Mouse (Mus musculus) cerebellum, adult 9-11 months (tissue): ENCODE results near the gene Glipr2.

ENCODE experiments used
- DNase-seq: peaks from one replicate; pipeline ENCODE4 v3.0.0; 2022

Glipr2 gene

DNA sequence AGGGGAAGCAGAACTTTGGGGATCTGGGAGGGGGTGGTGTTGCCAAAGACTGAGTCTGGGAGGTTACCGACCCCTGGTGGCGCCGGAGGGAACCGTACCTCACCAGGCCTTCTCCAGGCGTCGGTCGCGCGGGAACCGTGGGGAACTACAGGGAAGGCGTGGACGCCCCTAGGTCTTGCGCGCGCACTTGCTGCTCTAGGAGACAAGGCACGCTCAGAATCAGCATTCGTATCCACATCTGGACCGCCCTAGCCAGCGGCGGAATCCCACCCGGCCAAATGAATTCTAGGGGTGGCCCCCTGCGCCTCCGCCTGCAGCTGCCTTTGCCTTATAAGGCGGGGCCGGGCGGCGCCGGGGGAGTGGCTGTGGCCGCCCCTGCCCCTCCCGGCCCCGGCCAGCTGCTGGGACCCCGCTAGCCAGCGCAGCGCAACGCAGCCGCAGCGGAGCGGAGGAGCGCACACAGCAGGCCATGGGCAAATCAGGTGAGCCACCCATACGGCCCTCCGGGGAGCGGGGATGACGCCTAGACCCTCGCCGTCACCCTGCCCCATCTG is at the start of gene Glipr2:
Gene Glipr2 (plus strand): TSS at position 110 of the 554 bp plus-strand sequence.
- peak; percentile 8 for DNase-seq

DNA sequence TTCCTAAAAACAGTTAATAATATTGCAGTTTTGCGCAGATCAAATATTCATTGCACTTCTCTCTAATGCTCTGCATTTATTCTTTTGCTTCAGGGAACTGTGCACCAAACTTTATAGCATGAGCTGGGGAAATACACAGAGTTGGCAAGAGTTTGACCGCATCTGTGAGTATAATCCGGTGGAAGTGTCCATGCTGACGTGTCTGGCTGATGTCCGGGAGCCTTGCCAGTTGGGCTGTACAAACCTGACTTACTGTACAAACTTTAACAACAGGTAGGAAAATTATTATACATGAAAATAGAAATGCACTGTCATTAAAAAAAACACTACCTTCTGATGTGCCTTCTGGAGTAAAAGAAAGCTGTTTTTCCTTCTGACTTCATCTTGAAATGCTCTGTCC is 39.0 kb upstream of the Glipr2 start:
- no peak for DNase-seq

DNA sequence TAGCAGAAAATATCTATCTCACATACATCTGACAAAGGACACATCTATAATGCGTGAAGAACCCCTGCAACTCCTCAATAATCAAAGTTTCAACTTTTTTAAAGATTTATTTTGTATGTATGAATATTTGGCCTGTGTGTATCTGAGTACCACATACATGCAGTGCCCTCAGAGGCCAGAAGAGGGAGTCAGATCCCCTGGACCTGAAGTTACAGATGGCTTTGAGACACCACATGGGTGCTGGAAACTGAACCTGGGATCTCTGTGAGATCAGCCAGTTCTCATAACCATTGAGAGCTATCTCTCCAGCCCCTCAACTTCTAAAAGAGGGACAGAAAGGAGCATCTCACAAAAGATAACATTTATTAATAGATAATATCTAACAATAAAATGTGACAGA is 36.6 kb upstream of the Glipr2 start:
- DNase-seq: no peak

DNA sequence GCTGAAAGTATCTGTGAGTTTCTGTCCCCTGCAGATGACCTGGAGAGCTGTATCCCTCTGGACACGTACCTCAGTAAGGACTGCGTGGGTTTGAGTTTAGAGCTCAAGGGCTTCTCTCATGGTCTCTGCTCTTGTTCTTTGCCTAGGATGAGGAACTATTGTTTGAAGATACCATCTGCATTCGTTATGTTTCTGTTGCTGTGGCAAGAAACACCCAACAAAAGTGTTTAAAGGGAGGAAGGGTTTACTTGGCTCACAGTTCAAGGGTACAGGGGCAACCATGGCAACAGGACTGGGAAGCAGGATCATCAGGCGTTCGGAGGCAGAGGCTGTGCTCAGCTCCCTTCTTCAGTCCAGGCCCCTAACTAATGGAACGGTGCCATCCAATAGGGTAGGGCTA is 32.1 kb upstream of the Glipr2 start:
- no peak for DNase-seq

DNA sequence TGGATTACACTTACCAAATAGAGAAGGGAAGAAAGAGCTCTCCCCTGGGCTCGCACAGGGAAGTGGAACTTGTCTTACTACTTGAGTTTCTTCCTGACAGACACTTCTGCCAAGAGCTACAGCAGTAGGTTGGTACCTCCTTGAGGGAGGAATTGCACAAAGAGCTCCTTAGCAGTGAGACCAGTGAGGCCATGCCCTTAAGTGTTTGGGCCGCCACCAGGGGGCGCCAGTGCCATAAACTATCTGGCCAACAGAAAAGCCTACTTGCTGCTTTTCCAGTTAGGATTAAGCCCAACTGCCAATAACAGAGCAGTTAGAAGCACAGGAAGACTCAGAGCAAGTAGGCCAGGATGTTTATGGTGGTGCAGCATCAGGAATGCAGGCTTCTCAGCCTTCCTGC is 31.4 kb upstream of the Glipr2 start:
- DNase-seq: peak; percentile 46

DNA sequence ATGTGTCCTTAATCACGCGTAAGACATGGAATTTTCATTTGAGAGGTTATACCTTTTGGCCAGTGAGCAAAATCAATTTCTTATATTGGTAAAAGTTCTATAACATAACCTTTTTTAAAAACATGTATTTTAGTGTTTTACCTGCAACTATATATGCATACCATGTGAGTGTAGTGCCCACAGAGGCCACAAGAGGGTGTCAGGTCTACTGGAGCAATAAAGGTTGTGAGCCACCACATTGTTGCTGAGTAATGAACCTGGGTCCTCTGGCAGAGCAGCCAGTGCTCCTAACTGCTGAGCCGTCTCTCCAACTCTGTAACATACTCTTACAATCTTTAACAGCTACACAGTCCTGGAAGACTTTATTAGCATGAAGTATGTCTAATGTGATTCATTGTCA is 29.4 kb upstream of the Glipr2 start:
- DNase-seq: no peak

DNA sequence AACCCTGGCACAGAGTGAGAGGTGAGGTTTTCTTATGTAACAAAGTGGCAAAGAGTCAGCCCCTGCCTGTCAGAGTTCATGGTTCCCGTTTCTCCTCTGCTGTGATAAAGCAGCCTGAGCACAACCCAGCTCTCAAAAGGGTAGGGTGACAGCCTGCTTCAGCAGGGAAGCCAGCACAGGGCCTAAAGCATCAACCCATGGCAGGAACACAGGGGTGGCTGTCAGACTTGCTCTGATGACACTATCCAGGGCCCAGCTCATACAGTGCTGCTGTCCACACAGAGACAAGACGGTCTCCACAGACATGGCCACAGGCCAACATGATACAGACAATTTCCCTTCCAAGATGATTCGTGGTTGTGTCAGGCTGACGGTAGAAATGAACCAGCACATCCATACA is 25.3 kb upstream of the Glipr2 start:
- DNase-seq: no peak

DNA sequence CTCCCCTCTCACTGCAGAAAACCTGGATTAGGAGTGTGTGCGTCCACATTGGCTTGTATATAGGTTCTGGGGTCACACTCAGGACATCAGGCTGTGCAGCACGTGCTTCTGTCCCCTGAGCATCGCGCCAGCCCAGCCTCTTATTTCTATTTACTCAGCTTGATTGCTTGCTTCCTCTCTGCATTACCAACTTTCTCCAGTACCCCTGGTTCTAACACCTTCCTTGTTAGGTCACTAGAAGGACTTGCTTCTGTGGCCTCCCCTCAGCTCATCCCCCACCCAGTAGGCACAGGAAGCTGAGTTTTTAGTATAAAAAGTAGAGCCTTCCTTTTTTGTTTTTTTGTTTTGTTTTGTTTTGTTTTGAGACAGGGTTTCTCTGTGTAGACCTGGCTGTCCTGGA is 21.0 kb upstream of the Glipr2 start:
- DNase-seq: no peak

DNA sequence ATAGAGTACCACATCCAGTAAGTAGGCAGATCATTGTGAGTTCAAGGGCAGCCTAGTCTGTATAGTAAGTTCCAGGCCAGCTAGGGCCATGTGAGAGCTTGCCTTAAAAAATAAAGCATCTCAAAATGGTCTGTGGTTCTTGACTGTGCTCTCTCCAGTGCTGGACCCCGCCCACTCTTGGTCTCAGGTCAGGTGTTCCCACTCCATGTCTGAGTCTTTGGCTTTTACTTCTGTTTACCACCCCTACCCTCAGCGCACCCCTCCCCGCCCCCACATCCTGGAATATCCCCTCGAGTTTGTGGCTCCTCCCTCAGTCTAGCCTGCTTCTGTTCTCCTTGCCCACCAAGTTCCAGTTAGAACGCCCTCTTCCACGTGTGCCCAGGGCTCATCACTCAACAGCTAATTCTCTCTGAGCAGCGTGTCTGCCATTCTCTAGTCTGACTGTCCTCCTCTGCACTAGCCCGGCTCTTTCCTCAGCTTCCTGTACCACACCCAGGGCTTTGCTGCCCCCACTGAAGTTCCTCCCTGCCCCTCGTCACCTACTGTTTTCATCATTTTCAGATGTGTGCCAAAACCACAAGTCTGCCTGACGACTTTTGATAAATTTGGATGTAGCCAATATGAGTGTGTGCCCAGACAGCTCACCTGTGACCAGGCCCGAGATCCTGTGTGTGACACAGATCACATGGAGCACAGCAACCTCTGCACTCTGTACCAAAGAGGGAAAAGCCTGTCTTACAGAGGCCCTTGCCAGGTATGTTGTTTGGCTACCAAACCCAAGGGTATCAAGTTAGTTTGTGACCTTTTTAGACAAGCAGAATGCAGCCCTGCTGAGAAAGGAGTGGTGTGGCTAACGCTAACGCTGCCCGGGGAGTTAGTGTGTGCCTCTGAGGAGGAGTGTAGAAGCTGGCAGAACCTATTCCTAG is 20.2 kb upstream of the Glipr2 start:
- DNase-seq: no peak

DNA sequence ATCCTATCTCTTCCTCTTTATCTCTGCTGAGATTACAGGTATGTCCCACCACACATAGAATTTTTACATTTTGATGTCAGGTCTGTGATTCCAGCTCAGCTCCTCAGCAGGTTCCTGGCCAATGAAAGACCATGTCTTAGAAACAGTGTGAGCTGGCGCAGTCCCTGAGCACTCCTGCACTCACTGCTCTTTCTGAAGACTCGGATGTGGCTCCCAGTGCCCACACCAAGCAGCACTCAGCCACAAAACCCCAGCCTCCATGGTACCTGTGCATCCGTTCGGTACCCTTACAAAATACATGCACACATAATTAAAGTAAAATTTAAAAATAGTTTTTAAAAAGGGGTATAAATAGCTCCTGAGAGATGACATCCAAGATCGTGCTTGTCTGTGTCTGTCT is 15.9 kb upstream of the Glipr2 start:
- DNase-seq: no peak

DNA sequence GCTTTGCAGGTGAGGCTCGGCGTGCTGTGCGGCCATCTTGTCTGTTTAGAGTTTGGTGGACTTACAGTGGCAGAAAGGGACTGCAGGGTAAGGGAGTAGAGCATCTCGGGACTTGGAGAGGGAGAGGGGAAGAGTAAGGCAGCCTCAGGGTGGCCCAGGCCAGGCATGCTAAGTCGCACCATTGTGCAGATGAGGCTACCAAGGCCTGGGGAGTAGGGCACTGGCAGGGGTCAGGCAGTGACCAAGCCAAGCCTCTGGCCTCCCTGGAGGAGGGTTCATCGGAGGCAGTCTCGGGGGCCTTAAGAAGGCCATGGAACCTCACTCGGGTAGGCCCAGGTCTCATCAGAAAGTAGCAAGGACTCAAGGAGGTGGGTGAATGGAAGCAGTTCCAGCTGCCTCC is 14.8 kb upstream of the Glipr2 start:
- no peak for DNase-seq

DNA sequence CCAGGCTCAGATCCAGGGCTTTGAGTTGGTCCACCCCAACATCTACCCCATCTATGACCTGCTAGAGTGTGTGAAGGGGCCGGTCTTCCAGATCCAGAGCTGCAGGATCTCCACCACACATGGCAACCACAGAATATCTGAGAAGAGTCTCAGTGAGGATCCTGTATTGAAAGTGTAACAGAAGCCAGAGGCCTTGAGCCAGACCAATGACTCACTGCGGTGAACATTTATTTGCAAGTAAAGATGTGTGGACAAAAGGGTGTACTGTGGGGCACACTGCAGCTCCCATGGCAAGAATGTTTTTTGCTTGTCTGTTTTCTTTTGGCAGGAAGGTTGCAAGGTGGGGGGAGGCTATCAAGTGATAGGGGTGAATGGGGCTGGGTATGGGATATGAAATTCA is 9.6 kb upstream of the Glipr2 start:
- DNase-seq: no peak

DNA sequence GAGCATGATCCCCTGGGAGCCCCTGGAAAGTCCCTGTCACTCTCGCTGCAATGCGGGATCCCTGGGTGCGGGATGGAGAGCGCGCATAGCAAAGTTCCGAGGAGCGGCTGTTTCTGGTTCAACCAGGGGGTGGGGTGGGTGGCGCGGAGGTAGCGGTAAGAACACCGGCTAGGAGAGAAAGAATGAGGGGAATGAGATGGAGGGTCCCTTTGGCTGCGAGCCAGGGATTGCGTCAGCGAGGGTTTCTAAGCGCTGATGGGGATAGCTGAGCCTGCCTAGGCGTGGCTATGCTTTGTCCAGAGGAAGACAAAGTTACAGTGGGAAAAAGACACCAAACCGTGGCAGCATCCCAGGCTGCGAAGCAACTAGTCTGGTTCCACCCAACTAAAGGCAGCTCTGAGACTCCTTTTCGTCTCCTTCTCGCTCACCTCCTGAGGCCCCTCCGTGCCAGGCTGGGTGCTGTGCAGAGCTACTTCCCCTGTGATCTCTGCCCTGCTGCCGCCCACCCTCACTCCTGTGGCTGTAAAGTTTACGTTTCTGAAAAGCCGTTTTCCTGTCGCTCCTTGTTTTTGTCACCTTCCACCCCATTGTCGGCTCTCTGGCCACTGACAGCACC is 753 bp downstream of the Glipr2 start:
- no peak for DNase-seq

DNA sequence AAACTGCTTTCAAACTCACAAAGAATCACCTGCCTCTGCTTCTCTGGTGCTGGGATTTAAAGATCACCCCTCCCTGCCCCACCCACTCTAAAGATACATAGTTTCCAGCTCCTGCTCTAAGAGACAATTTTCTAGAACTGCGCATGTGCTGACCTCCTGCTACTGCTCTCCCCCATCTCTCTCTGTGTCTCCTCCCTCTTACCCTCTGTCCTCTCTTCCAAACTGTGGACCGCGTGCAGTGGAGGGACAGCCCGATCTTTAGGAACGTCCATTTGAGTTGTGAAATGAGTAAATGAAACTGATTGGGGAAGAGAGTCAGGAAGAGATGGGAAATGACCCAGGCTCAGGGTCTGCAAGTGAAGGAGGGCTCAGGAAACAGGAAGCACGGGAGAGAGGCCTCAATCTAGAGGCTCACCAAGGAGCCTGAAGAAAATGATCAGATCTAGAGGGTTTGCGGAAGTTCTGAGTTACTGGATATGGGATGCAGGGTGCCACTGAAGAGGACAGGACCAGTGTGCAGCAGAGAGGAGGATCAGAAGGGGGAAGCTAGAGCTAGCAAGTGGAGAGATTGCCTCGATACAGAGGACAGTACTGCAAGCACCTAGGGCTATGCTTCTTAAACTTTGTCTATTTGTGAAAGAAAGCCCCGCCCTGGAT is 2.5 kb downstream of the Glipr2 start:
- DNase-seq: no peak

DNA sequence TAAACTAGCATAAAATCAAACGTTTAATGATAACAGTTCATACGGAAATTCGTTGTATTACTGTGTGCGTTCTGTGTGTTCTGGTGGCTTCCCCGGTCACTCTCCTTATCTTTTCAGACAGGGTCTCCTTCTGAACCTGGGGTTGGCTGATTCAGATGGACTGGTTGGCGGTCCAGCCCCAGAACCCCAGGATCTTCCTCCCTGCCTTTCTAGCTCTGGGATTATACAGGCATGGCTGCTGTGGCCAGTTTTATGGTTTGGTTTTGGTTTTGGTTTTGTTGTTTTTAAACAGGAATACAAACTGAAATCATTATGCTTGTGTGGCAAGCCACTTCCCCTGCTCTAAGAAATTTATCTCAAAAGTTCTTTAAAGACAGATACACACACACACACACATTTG is 3.0 kb downstream of the Glipr2 start:
- no peak for DNase-seq

DNA sequence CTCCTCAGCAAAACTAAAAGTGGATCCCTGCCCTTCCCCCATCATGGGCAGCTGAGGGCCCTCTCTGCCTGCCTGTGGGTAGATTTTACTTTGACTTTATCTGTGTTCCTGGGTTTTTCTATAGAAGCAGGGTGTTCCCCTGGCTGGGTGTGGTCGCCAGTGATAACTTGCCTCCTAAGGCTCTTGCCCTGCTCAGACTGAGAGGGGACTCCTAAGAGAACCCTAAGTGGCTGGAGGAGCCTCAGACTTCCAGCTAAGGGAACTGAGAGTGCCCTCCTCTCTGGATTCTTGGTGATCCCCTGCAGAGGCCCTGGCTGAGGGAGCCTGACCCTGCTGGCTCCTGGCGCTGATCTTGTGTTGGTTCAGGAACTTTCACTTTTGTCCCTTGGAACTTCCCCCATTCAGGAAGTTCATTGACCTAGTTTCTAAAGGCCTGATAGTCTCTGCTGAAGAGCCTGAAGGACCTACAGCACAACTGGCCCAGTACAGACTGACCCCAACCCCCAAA is 7.2 kb downstream of the Glipr2 start:
- DNase-seq: no peak

DNA sequence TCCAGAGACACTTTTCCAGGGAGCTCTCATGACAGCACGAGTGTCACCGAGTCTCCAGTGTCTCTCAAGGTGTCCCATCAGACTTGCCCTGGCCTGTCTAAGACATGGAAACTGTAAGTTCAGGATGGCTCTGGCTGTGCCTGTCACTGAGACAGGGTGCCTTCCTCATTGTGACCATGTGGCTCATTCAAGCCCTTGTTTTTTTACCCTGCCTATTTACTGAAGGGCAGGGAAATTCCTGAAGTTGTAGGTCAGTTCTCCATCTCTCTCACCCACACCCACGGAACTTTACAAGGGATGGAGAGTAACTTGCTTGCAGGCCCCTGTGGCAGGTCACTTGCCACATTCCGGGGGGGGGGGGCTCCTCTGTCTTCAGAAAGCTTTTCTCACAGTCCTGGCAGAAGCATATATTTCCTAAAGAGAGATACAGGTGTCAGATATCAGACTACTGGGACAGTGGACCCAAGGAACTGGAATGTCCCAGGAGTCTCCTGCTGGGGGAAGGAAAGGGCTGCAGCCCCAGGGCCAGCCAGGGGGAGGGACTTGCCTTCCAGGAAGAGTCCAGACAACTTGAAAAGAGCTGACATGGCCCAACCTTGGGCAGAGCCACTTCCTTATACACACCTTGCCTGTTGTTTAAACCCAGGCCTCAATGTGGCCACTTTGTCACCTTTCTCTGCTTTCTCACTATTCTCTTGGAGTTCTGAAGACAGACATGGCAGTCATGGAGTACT is 7.9 kb downstream of the Glipr2 start:
- no peak for DNase-seq

DNA sequence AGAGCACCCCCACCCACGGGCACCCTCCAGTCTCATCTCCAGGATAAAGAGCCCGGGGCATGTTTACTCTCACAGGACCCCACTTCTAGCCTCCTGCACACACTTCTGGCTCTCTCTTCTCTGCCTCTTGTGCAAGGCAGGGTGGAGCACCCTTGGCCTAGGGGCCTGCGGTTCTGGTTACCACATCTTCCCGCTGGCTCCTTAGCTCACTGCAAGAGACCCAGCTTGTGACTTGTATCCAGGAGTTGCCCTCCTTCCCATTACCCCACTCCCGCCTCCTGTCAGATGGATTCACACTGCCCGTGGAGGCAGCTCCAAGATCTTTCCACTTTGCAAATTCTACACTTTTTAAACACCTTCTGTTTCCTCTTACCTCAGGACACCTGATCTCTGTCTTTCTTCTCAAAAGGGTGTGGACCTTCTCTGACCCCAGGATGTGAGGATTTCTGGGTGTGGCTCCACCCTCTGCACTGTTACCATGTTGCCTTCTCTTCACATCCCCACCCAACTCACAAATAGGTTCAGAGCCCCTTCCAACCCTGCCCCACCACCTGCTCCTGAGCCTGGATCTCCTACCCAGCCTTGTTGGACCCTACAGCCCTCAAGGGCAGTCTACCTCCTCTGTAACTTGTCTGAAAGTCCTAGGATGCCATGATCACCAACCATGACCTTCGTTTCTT is 8.8 kb downstream of the Glipr2 start:
- no peak for DNase-seq

DNA sequence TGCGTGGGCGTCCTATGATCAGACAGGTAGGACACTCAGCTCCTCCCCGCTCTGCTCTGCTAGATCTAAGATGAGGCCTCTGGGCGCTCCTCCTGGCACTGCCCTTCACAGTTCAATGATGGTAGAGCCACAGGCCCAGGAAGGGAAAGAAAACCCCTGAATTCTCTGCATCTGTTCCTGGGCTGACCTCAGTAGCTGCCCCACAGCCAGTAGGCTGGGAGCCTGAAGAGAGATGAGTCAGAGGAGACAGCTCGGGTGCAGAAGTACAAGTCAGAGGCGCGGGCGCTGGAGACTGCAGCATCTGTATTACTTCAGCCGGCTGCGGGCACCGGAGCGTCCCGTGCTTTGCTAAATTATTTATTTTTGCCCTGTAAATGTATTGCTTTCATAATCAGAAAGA is 11.4 kb downstream of the Glipr2 start:
- peak; percentile 44 for DNase-seq

DNA sequence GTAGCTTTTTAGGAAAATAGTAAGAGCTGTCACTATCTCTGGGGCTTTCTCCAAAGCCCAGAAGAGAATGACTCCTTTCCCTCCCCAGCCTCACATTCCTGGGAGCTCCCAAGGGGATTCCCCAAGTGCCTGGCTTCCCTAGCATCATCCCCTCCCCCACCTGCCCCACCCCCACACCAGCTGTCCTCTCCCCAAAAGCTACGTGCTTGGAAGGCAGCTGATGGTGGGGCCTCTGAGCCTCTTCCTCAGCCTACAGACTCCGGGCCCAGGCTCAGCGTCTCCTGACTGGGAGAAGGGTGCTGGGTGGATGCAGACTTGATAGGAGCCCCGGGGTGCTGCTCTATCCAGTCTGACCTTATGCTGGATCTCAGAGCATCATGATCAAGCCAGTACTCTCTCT is 12.2 kb downstream of the Glipr2 start:
- DNase-seq: no peak

DNA sequence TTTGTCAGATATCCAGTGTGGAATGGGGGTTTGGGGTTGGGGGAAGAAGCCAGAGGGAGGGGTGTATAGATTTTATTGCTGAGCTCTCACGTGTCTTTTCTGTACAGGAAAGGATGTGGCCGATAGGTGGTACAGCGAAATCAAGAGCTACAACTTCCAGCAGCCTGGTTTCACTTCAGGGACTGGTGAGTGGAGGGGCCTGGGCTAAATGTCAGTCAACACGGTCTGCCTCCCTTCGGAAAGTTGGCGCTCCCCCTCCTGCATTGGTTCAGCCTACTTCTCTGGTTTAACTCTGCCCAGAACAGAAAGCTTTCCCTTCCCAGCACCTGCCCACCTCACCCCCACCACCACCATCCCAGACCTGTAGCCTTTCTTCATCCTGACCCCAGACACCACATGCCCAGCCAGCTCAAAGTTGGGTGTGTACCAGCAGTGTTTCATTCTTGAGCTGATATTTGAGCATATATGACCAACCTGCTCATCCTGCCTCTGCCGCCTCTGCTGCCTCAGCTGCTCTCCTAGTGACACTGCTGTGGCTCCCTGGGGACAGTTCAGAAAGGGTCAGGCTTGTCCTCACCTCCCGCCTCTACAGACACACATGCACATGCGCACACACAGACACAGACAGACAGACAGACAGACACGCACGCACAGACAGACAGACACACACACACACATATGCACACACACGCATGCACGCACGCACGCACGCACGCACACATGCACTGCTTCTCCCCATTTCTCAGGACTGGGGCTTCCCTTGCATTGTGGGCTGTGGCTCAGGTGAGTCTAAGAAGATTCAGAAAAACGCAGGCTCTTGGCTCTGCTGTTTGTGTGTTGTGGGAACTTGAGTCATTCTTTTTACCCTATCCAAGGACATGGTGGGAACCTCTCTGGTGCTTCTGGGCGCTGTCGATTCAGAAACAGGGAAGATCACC is 13.5 kb downstream of the Glipr2 start:
- no peak for DNase-seq
